8 mouse cellular contexts compared by ENCODE assay signal in the genomic region with DNA sequence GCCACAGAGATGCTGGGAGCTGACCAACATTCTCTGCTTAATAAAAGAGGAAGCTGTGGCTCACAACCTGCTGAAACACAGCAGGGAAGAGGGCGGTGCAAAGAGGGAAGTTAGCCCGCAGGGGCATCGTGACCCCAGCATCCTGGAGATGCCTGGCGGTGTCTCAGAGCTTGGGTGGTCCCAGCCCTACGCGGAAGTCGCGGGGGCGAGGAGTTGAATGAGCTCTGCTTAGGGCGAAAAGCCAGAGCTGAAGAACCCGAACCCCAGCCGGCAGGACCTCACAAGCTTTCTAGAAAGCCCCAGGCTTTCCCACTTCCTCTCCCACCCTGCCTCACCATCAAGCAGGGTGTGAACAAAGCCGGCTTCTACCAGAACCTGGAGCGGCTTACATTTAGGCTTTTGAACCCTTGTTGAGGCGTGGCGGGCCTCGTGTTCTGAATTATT. TPM values are rescaled to one million over a fixed set of nuclear protein-coding genes. Genes with fewer than 3 reads are reported as not detected.
DNase-seq lines count a peak whose midpoint lies in the region; ATAC-seq and TF ChIP-seq lines count a peak whose summit lies in the region.

No protein-coding gene starts in this region.

- intact Hi-C loops in gastrocnemius, postnatal 14 days (cut with DNase I; ENCODE audit: low total_unique reads), result no loop called here

- peak overlapping the region; percentile 98 for H3K27ac ChIP-seq in ES-Bruce4 (ENCODE audit: insufficient read depth, low read length)
- peak overlapping the region; percentile 81 for H3K27ac ChIP-seq in forebrain, embryonic 10.5 days
- 0 out of 2 replicates have a peak overlapping the region, but pooled peaks have one; percentile 28 for H3K27ac ChIP-seq in hindbrain, postnatal 0 days
- peak overlapping the region; percentile 54; the same call in 1 of the 2 replicates for H3K27ac ChIP-seq in small intestine, adult 2 months (ENCODE audit: insufficient read depth, low read depth, low read length)

- peak; percentile 93 for DNase-seq in 416B (ENCODE audit: low read depth)
- peak; percentile 67 for DNase-seq in forebrain, embryonic 10.5 days (ENCODE audit: extremely low spot score, low spot score)
- peak; percentile 50 for DNase-seq in hindbrain, postnatal 0 days (ENCODE audit: low spot score)
- DNase-seq in lung, adult 2 months, result peak; percentile 35
- no peak for DNase-seq in gastrocnemius, postnatal 14 days
- no peak for DNase-seq in frontal cortex, postnatal 25 days (ENCODE audit: low spot score in 2 of 2)

- H3K9ac ChIP-seq in ES-Bruce4 (ENCODE audit: low read depth, poor library complexity, severe bottlenecking), result peak overlapping the region; percentile 30; the same call in 1 of the 2 replicates
- no peak overlapping the region for H3K9ac ChIP-seq in hindbrain, postnatal 0 days (replicated peaks; ENCODE audit: low read length)

- H3K9me3 ChIP-seq in ES-Bruce4 (replicated peaks; ENCODE audit: control insufficient read depth, insufficient read depth, low read length, poor library complexity, severe bottlenecking), result no peaks in the 10 kb centered on the region
- no peaks in the 10 kb centered on the region for H3K9me3 ChIP-seq in forebrain, embryonic 10.5 days
- H3K9me3 ChIP-seq in hindbrain, postnatal 0 days (ENCODE audit: low read length), result no peaks in the 10 kb centered on the region

- H3K36me3 ChIP-seq in ES-Bruce4 (ENCODE audit: control insufficient read depth, insufficient read depth, low read length, poor library complexity, severe bottlenecking), result peaks cover 7% of the 10 kb centered on the region
- H3K36me3 ChIP-seq in forebrain, embryonic 10.5 days (replicated peaks), result peaks cover 17% of the 10 kb centered on the region
- no peaks in the 10 kb centered on the region for H3K36me3 ChIP-seq in hindbrain, postnatal 0 days (ENCODE audit: insufficient read depth, low read length)
- H3K36me3 ChIP-seq in small intestine, adult 2 months (ENCODE audit: control insufficient read depth, insufficient read depth, low read length), result no peaks in the 10 kb centered on the region

- H3K4me1 ChIP-seq in ES-Bruce4 (ENCODE audit: control insufficient read depth, insufficient read depth, low read length), result peaks cover 5% of the 10 kb centered on the region
- peaks cover 41% of the 10 kb centered on the region for H3K4me1 ChIP-seq in forebrain, embryonic 10.5 days
- peaks cover 12% of the 10 kb centered on the region for H3K4me1 ChIP-seq in hindbrain, postnatal 0 days (ENCODE audit: insufficient read depth, low read length)
- peaks cover 11% of the 10 kb centered on the region for H3K4me1 ChIP-seq in lung, adult 2 months (ENCODE audit: control insufficient read depth, insufficient read depth, low read length)
- H3K4me1 ChIP-seq in small intestine, adult 2 months (ENCODE audit: control insufficient read depth, insufficient read depth, insufficient read length, low read length), result peaks cover 17% of the 10 kb centered on the region

- TF ChIP-seq EP300 in ES-Bruce4 (IDR thresholded peaks at IDR 0.05; ENCODE audit: insufficient read depth, low read depth, low read length), result peak; percentile 99

- no peak for TF ChIP-seq CTCF in ES-Bruce4 (IDR thresholded peaks at IDR 0.05; ENCODE audit: low read depth, low read length)
- no peak for TF ChIP-seq CTCF in hindbrain, postnatal 0 days (IDR thresholded peaks at IDR 0.05; ENCODE audit: low read depth)
- no peak for TF ChIP-seq CTCF in lung, adult 2 months (IDR thresholded peaks at IDR 0.05; ENCODE audit: insufficient read depth, low read length)
- no peak for TF ChIP-seq CTCF in small intestine, adult 2 months (IDR thresholded peaks at IDR 0.05; ENCODE audit: extremely low read depth, insufficient read length, insufficient replicate concordance, low read depth, low read length)

- WGBS in forebrain, embryonic 10.5 days, result 2% methylated on average over 17 of the region's 17 CpGs
- WGBS in hindbrain, postnatal 0 days, result 5% methylated on average over 17 of the region's 17 CpGs
- 6% methylated on average over 17 of the region's 17 CpGs for WGBS in lung, adult 2 months
- 27% methylated on average over 17 of the region's 17 CpGs for WGBS in small intestine, adult 2 months

- H3K27me3 ChIP-seq in ES-Bruce4 (ENCODE audit: control insufficient read depth, insufficient read depth, low read length, poor library complexity, severe bottlenecking), result no peaks in the 10 kb centered on the region
- no peaks in the 10 kb centered on the region for H3K27me3 ChIP-seq in forebrain, embryonic 10.5 days (ENCODE audit: poor library complexity, severe bottlenecking)
- no peaks in the 10 kb centered on the region for H3K27me3 ChIP-seq in hindbrain, postnatal 0 days (ENCODE audit: insufficient read depth, low read length)
- H3K27me3 ChIP-seq in small intestine, adult 2 months (ENCODE audit: control insufficient read depth, insufficient read depth, low read length), result no peaks in the 10 kb centered on the region

- no peak for ATAC-seq in hindbrain, postnatal 0 days

- no peak overlapping the region for H3K4me3 ChIP-seq in ES-Bruce4 (ENCODE audit: low read depth, low read length)
- H3K4me3 ChIP-seq in forebrain, embryonic 10.5 days, result peak overlapping the region; percentile 38
- no peak overlapping the region for H3K4me3 ChIP-seq in hindbrain, postnatal 0 days (ENCODE audit: low read length)
- peak overlapping the region; percentile 4 for H3K4me3 ChIP-seq in lung, adult 2 months (replicated peaks; ENCODE audit: extremely low read depth, low read depth, low read length)
- peak overlapping the region; percentile 42 for H3K4me3 ChIP-seq in small intestine, adult 2 months (ENCODE audit: low read depth, low read length)

- TF ChIP-seq POLR2A in ES-Bruce4 (IDR thresholded peaks at IDR 0.05; ENCODE audit: insufficient read depth, low read length), result no peak
- no peak for TF ChIP-seq POLR2A in lung, adult 2 months (IDR thresholded peaks at IDR 0.05; ENCODE audit: borderline replicate concordance, extremely low read depth, low read depth, low read length)
- no peak for TF ChIP-seq POLR2A in small intestine, adult 2 months (IDR thresholded peaks at IDR 0.05; ENCODE audit: low read depth, low read length)

- H3K4me2 ChIP-seq in hindbrain, postnatal 0 days (ENCODE audit: low read depth, low read length), result peak overlapping the region; percentile 39; the same call in 1 of the 2 replicates

RNA-seq across cellular contexts. Expression of a gene that starts 2.3 kb away (rescaled TPM):
- 17.9 and 20.2 TPM in 2 replicates for polyA plus RNA-seq in ES-Bruce4 (2011; ENCODE audit: insufficient read depth, insufficient read length, low read depth, missing spikeins)
- polyA plus RNA-seq in forebrain, embryonic 10.5 days (2016; fragmentation: Nextera tagmentation; extraction: Ambion mirVana), result 37.2 and 39.1 TPM in 2 replicates
- 81.3 and 99.9 TPM in 2 replicates for total RNA-seq in hindbrain, postnatal 0 days (2014; rRNA removed)
- polyA plus RNA-seq in hindbrain, postnatal 0 days (2015; fragmentation: Nextera tagmentation; extraction: Ambion mirVana), result 60.9 and 63.8 TPM in 2 replicates
- 64.9 and 65.8 TPM in 2 replicates for polyA plus RNA-seq in lung, adult 2 months (2012; rRNA removed)
- polyA plus RNA-seq in small intestine, adult 2 months (2012; rRNA removed), result 36.0 and 45.9 TPM in 2 replicates
- total RNA-seq in gastrocnemius, postnatal 14 days (2021), result 10 to 100 TPM; 11.8 to 13.3 TPM

RNA-seq across cellular contexts. Expression of a gene that starts 12.6 kb away (rescaled TPM):
- polyA plus RNA-seq in ES-Bruce4 (2011; ENCODE audit: insufficient read depth, insufficient read length, low read depth, missing spikeins), result 18.5 and 19.9 TPM in 2 replicates
- polyA plus RNA-seq in forebrain, embryonic 10.5 days (2016; fragmentation: Nextera tagmentation; extraction: Ambion mirVana), result 19.4 and 21.1 TPM in 2 replicates
- total RNA-seq in hindbrain, postnatal 0 days (2014; rRNA removed), result 48.0 and 55.6 TPM in 2 replicates
- polyA plus RNA-seq in hindbrain, postnatal 0 days (2015; fragmentation: Nextera tagmentation; extraction: Ambion mirVana), result 29.0 and 30.3 TPM in 2 replicates
- 43.7 and 45.9 TPM in 2 replicates for polyA plus RNA-seq in lung, adult 2 months (2012; rRNA removed)
- polyA plus RNA-seq in small intestine, adult 2 months (2012; rRNA removed), result 2.5 and 5.0 TPM in 2 replicates
- total RNA-seq in gastrocnemius, postnatal 14 days (2021), result 10 to 100 TPM in 1 of 2 experiments, 1 to 10 TPM in 1; 8.7 to 12.2 TPM

RNA-seq across cellular contexts. Expression of a gene that starts 12.8 kb away (rescaled TPM):
- 10.1 and 10.6 TPM in 2 replicates for polyA plus RNA-seq in ES-Bruce4 (2011; ENCODE audit: insufficient read depth, insufficient read length, low read depth, missing spikeins)
- polyA plus RNA-seq in forebrain, embryonic 10.5 days (2016; fragmentation: Nextera tagmentation; extraction: Ambion mirVana), result 1.6 and 2.0 TPM in 2 replicates
- 0.75 and 2.3 TPM in 2 replicates for total RNA-seq in hindbrain, postnatal 0 days (2014; rRNA removed)
- 1.1 and 1.4 TPM in 2 replicates for polyA plus RNA-seq in hindbrain, postnatal 0 days (2015; fragmentation: Nextera tagmentation; extraction: Ambion mirVana)
- 9.1 and 13.2 TPM in 2 replicates for polyA plus RNA-seq in lung, adult 2 months (2012; rRNA removed)
- 2.4 and 3.1 TPM in 2 replicates for polyA plus RNA-seq in small intestine, adult 2 months (2012; rRNA removed)
- under 1 TPM; 0.33 to 0.60 TPM for total RNA-seq in gastrocnemius, postnatal 14 days (2021)

RNA-seq across cellular contexts. Expression of a gene that starts 18.5 kb away (rescaled TPM):
- polyA plus RNA-seq in ES-Bruce4 (2011; ENCODE audit: insufficient read depth, insufficient read length, low read depth, missing spikeins), result 202 and 205 TPM in 2 replicates
- polyA plus RNA-seq in forebrain, embryonic 10.5 days (2016; fragmentation: Nextera tagmentation; extraction: Ambion mirVana), result 273 and 279 TPM in 2 replicates
- total RNA-seq in hindbrain, postnatal 0 days (2014; rRNA removed), result 43.9 and 60.8 TPM in 2 replicates
- polyA plus RNA-seq in hindbrain, postnatal 0 days (2015; fragmentation: Nextera tagmentation; extraction: Ambion mirVana), result 105 and 109 TPM in 2 replicates
- polyA plus RNA-seq in lung, adult 2 months (2012; rRNA removed), result 22.6 and 33.3 TPM in 2 replicates
- polyA plus RNA-seq in small intestine, adult 2 months (2012; rRNA removed), result 33.8 and 45.0 TPM in 2 replicates
- 10 to 100 TPM; 23.8 to 32.7 TPM for total RNA-seq in gastrocnemius, postnatal 14 days (2021)

RNA-seq across cellular contexts. Expression of a gene that starts 31.3 kb away (rescaled TPM):
- 609 and 639 TPM in 2 replicates for polyA plus RNA-seq in ES-Bruce4 (2011; ENCODE audit: insufficient read depth, insufficient read length, low read depth, missing spikeins)
- 597 and 634 TPM in 2 replicates for polyA plus RNA-seq in forebrain, embryonic 10.5 days (2016; fragmentation: Nextera tagmentation; extraction: Ambion mirVana)
- total RNA-seq in hindbrain, postnatal 0 days (2014; rRNA removed), result 212 and 258 TPM in 2 replicates
- polyA plus RNA-seq in hindbrain, postnatal 0 days (2015; fragmentation: Nextera tagmentation; extraction: Ambion mirVana), result 229 and 231 TPM in 2 replicates
- polyA plus RNA-seq in lung, adult 2 months (2012; rRNA removed), result 174 and 289 TPM in 2 replicates
- 276 and 428 TPM in 2 replicates for polyA plus RNA-seq in small intestine, adult 2 months (2012; rRNA removed)
- 100 to 1,000 TPM; 118 to 144 TPM for total RNA-seq in gastrocnemius, postnatal 14 days (2021)

Comparison
In these comparisons a context has a peak if more than half of its experiments do, and no peak if none do; other contexts are left out.
1. DNase-seq: peak in 416B (single experiment), forebrain, embryonic 10.5 days (single experiment), hindbrain, postnatal 0 days (single experiment) and lung, adult 2 months (single experiment); none in gastrocnemius, postnatal 14 days (single experiment) and frontal cortex, postnatal 25 days (0 of 2).
2. H3K27ac ChIP-seq: peak in every context shown above with its lines; median percentile 98 in ES-Bruce4; 81 in forebrain, embryonic 10.5 days; 54 in small intestine, adult 2 months; 28 in hindbrain, postnatal 0 days.
3. H3K4me3 ChIP-seq: peak in forebrain, embryonic 10.5 days (single experiment), lung, adult 2 months (single experiment) and small intestine, adult 2 months (single experiment); none in ES-Bruce4 (single experiment) and hindbrain, postnatal 0 days (single experiment).